Mouse (Mus musculus) bone marrow macrophage, adult 2 months (primary cell): ENCODE measurements around the gene Rwdd3.

Experiments used
- CTCF ChIP-seq: IDR thresholded peaks from 2 replicates; pipeline ENCODE4 v1.5.1; 2012; ENCODE audit warnings: low read depth, mild to moderate bottlenecking, low read length, moderate library complexity
- POLR2A ChIP-seq: IDR thresholded peaks from 2 replicates; pipeline ENCODE4 v1.6.1; 2012; ENCODE audit warnings: mild to moderate bottlenecking, low read depth, low read length, borderline replicate concordance

DNA sequence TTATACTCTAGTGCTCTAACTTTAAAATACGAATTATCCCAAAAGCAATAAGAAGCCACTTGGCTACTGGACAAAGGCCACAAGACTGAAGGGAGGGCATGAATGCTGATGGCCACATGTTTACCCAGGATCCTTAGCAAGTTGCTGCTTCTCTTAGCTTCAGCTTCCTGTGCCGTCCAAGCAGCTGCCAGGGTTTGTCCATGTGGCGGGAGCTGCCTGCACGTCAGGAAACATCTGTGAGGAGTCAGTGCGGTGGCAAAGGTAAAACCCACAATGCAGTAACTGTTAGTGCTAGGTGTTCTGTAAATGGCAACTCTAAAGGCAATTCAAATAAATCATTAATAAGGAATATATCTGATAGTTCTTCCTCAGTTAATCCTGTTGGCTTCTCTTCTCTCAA, 38.5 kb downstream of the Rwdd3 start:
- TF ChIP-seq CTCF (no peak), POLR2A (no peak)
